Mouse (Mus musculus) ES-E14 (cell line): ENCODE data around the gene Jmjd6.

ENCODE experiments used
- CHD2 ChIP-seq: IDR thresholded peaks from 2 replicates; pipeline ENCODE4 v1.6.1; 2014; ENCODE audit warnings: mild to moderate bottlenecking, low read depth, low read length, inconsistent platforms
- HCFC1 ChIP-seq: IDR thresholded peaks from 2 replicates; pipeline ENCODE4 v1.6.1; 2012; ENCODE audit warnings: low read length, inconsistent platforms, borderline replicate concordance; ENCODE audit not compliant: insufficient read depth
- MAFK ChIP-seq: IDR thresholded peaks from 2 replicates; pipeline ENCODE4 v1.6.1; 2014; ENCODE audit warnings: mild to moderate bottlenecking, low read depth, low read length, inconsistent platforms; ENCODE audit not compliant: insufficient read depth
- ZC3H11A ChIP-seq: IDR thresholded peaks from 2 replicates; pipeline ENCODE4 v1.6.1; 2012; ENCODE audit warnings: low read depth, mild to moderate bottlenecking, inconsistent platforms, low read length, borderline replicate concordance
- ZNF384 ChIP-seq: IDR thresholded peaks from 2 replicates; pipeline ENCODE4 v1.6.1; 2012; ENCODE audit warnings: low read depth, low read length, inconsistent platforms

- TF ChIP-seq HCFC1, result no peak
- peak; percentile 92 for TF ChIP-seq ZC3H11A
- TF ChIP-seq ZNF384, result no peak
- no peak for TF ChIP-seq MAFK
- no peak for TF ChIP-seq CHD2
Observed at GRCm38 (mm10) chr11:116885275-116886151, 42.3 kb upstream of the Jmjd6 start.
